Mouse (Mus musculus) cortical plate, adult 2 months (tissue): ENCODE data around the gene Ifitm10.

Experiments used
- CTCF ChIP-seq: fragments of 200-500 bp; IDR thresholded peaks from 2 replicates; pipeline ENCODE4 v1.5.1; 2011; ENCODE audit warnings: mild to moderate bottlenecking, control low read depth, low read length; ENCODE audit not compliant: insufficient read depth; ENCODE audit errors: extremely low read depth
- POLR2A ChIP-seq: fragments of 200-500 bp; IDR thresholded peaks from 2 replicates; pipeline ENCODE4 v1.6.1; 2011; ENCODE audit warnings: mild to moderate bottlenecking, low read length, control low read depth; ENCODE audit not compliant: insufficient read depth; ENCODE audit errors: extremely low read depth

DNA sequence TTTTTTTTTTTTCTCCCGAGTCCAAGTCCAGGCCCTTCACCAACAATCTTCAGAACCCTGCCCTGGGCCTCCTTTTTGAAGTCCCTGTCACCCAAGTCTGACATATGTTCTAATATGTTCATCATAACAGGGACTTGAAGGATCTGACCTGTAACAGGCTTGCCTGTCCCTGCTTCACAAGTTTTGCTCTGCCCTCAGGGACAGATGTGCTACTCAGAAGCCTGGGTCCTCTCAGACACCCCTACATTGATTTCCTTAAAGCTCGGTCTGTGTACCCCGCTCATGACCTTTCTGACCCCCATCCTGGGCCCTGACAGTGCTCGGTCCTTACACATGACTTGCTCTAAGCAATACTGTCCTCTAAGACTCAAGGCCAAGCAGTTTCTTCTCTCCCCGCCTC lies 514 bp downstream of the Ifitm10 start:
- TF ChIP-seq CTCF = no peak
- TF ChIP-seq POLR2A = no peak
